Mouse (Mus musculus): Measurements from ENCODE around the gene Rpl36.

DNA sequence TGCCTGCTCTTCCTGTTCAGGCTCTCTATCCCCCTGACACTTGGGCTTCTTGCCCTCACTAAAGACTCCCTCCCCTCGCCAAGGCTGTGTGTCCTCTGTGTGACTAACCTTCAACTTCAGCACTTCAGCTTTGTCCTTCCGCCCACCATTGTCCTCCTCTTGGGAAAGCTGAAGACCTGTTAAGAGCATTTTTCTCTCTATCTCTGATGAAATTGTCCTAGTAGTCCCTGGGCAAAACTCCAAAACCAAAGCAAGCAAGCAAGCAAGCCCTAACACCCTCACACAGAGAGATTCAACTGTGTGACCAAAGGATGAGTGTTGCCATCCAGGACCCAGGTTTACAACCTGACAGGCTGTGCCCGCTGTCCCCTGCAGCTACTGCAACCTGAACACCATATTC is 50.4 kb downstream of the Rpl36 start:
- TF ChIP-seq CTCF (IDR thresholded peaks at IDR 0.05; ENCODE audit: control insufficient read depth, insufficient read depth, insufficient replicate concordance, low read depth, low read length) (no peak), POLR2A (IDR thresholded peaks at IDR 0.05; ENCODE audit: control insufficient read depth, low read depth, low read length) (no peak)

All from testis, adult 2 months (tissue).